Mouse (Mus musculus) liver, adult 2 months (tissue): ENCODE measurements around the gene Slc25a34. TPM values are rescaled to one million over a fixed set of nuclear protein-coding genes. Genes with fewer than 3 reads are reported as not detected.

Source experiments
- DNase-seq: peaks from one replicate; pipeline ENCODE4 v3.0.0-alpha.2; 2011; ENCODE audit warnings: low read depth, low spot score; ENCODE audit errors: extremely low read depth
- H3K27ac ChIP-seq: fragments of 200-500 bp; replicated peaks from 2 replicates; pipeline ENCODE4 v1.5.1; 2012; ENCODE audit warnings: low read depth, mild to moderate bottlenecking, control low read depth, inconsistent platforms, low read length; ENCODE audit not compliant: insufficient read depth
- H3K27me3 ChIP-seq: fragments of 200-500 bp; 2 replicates; pipeline ENCODE4 v1.6.1; 2012; ENCODE audit warnings: mild to moderate bottlenecking, moderate library complexity, low read length, inconsistent platforms; ENCODE audit not compliant: control insufficient read depth, insufficient read depth
- H3K36me3 ChIP-seq: fragments of 200-500 bp; 2 replicates; pipeline ENCODE4 v1.6.1; 2012; ENCODE audit warnings: low read length, inconsistent platforms; ENCODE audit not compliant: control insufficient read depth, insufficient read depth
- H3K4me1 ChIP-seq: fragments of 200-500 bp; 2 replicates; pipeline ENCODE4 v1.6.1; 2011; ENCODE audit warnings: low read length; ENCODE audit not compliant: control insufficient read depth, insufficient read depth
- H3K4me3 ChIP-seq: fragments of 200-500 bp; 2 replicates; pipeline ENCODE4 v1.5.1; 2011; ENCODE audit warnings: low read depth, mild to moderate bottlenecking, control low read depth, low read length, moderate library complexity; ENCODE audit not compliant: insufficient read depth
- H3K79me2 ChIP-seq: fragments of 200-500 bp; 2 replicates; pipeline ENCODE4 v1.6.1; 2012; ENCODE audit warnings: inconsistent platforms, mild to moderate bottlenecking, low read length, moderate library complexity; ENCODE audit not compliant: control insufficient read depth, insufficient read depth
- H3K9ac ChIP-seq: fragments of 200-500 bp; 2 replicates; pipeline ENCODE4 v1.6.1; 2012; ENCODE audit warnings: low read depth, mild to moderate bottlenecking, control low read depth, inconsistent platforms, low read length
- CTCF ChIP-seq: fragments of 200-500 bp; IDR thresholded peaks from 2 replicates; pipeline ENCODE4 v1.5.1; 2011; ENCODE audit warnings: low read depth, low read length, control low read depth
- POLR2A ChIP-seq: fragments of 200-500 bp; IDR thresholded peaks from 2 replicates; pipeline ENCODE4 v1.6.1; 2011; ENCODE audit warnings: low read length, control low read depth; ENCODE audit not compliant: insufficient read depth; ENCODE audit errors: extremely low read depth
- WGBS: fragments of 180-500 bp; shearing (Covaris S2); methylation state at CpG from one replicate; pipeline ENCODE4 v1.1.7; 2018; 5-methylcytosine and 5-hydroxymethylcytosine counted together
- polyA plus RNA-seq: library from polyadenylated mRNA; depleted of rRNA; stranded (reverse); fragments of >200 nt; gene quantifications from 2 replicates; pipeline ENCODE4 v1.2.3, GENCODE M21; 2012
- total RNA-seq: library from RNA; depleted of rRNA; stranded (reverse); fragments of >200 nt; gene quantifications from 2 replicates; pipeline ENCODE4 v1.2.3, GENCODE M21; 2014

The Slc25a34 gene
- total and polyA plus RNA-seq, 2 experiments: 5.1 to 10.2 TPM

- WGBS: 84% methylated on average over 6 of the region's 6 CpGs
- no peak overlapping the region for H3K9ac ChIP-seq
- peaks cover under 1% of the 10 kb centered on the region; the same call in 1 of the 2 replicates for H3K4me1 ChIP-seq
- no peak overlapping the region for H3K4me3 ChIP-seq
- H3K79me2 ChIP-seq: peaks cover 32% of the 10 kb centered on the region; the same call in 1 of the 2 replicates
- TF ChIP-seq POLR2A: no peak
- TF ChIP-seq CTCF: no peak
- no peak for DNase-seq
- H3K27me3 ChIP-seq: no peaks in the 10 kb centered on the region
- H3K36me3 ChIP-seq: no peaks in the 10 kb centered on the region
- H3K27ac ChIP-seq: no peak overlapping the region
Measured at GRCm38 (mm10) chr4:141651286-141651685, 27.7 kb upstream of the Slc25a34 start.

DNA sequence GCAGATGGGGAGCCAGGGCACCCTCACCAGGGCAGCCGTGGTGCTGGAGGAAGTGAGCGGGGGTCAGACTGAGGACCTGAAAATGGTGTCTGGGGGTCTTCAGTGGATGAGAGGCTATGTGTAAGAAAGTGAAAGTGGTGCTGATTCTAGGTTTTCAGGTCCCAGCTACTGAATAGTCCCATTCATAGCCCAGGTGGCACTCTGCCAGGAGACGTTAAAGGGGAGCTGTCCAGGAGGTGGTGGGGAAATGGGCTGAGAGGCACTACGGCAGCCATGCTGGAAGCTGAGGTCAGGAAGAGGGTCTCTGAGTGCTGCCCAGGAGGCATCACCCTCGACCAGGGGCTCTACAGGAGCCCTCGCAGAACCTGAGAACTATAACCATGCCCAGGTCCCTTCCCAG is 25.6 kb upstream of the Slc25a34 start:
- TF ChIP-seq POLR2A (no peak), CTCF (no peak)
- no peaks in the 10 kb centered on the region for H3K36me3 ChIP-seq
- no peak for DNase-seq
- no peak overlapping the region for H3K9ac ChIP-seq
- H3K4me3 ChIP-seq: no peak overlapping the region
- no peaks in the 10 kb centered on the region for H3K27me3 ChIP-seq
- peaks cover 32% of the 10 kb centered on the region; the same call in 1 of the 2 replicates for H3K79me2 ChIP-seq
- H3K27ac ChIP-seq: no peak overlapping the region
- 86% methylated on average over 6 of the region's 6 CpGs for WGBS
- H3K4me1 ChIP-seq: no peaks in the 10 kb centered on the region; the same call in 1 of the 2 replicates

DNA sequence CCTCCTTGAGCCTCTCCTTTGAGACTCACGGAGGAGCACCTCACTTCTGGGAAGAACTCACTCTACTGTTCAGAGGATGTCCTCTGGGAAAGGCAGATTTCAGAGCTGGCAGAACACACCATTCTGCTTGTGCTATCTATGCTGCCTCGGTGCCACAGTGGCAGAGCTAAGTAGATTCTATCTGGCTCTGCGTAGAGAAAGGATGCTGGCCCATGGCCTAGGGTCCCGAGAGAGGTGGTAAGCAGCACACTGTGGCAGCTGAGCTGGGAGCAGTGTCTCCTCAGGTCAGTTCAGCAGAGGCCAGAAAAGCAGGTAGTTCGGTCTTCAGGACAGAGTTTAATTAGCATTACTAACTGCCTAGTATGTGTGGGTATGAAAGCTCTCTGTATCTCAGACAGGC is 24.6 kb upstream of the Slc25a34 start:
- H3K79me2 ChIP-seq: peaks cover 27% of the 10 kb centered on the region; the same call in 1 of the 2 replicates
- no peaks in the 10 kb centered on the region for H3K27me3 ChIP-seq
- no peak for DNase-seq
- WGBS: 95% methylated on average over 5 of the region's 5 CpGs
- no peak overlapping the region for H3K27ac ChIP-seq
- no peaks in the 10 kb centered on the region; the same call in 1 of the 2 replicates for H3K4me1 ChIP-seq
- H3K36me3 ChIP-seq: no peaks in the 10 kb centered on the region
- TF ChIP-seq CTCF: no peak
- TF ChIP-seq POLR2A: no peak
- no peak overlapping the region for H3K9ac ChIP-seq
- no peak overlapping the region for H3K4me3 ChIP-seq

- H3K36me3 ChIP-seq: no peaks in the 10 kb centered on the region
- H3K4me3 ChIP-seq: no peak overlapping the region
- TF ChIP-seq POLR2A (no peak), CTCF (no peak)
- H3K79me2 ChIP-seq: peaks cover 22% of the 10 kb centered on the region; the same call in 1 of the 2 replicates
- no peaks in the 10 kb centered on the region; the same call in 1 of the 2 replicates for H3K4me1 ChIP-seq
- 94% methylated on average over 3 of the region's 3 CpGs for WGBS
- H3K27me3 ChIP-seq: no peaks in the 10 kb centered on the region
- H3K9ac ChIP-seq: no peak overlapping the region
- DNase-seq: no peak
- H3K27ac ChIP-seq: no peak overlapping the region
Measured at GRCm38 (mm10) chr4:141647187-141647586, 23.6 kb upstream of the Slc25a34 start.

- H3K79me2 ChIP-seq: peaks cover 17% of the 10 kb centered on the region; the same call in 1 of the 2 replicates
- no peak for TF ChIP-seq POLR2A
- TF ChIP-seq CTCF: no peak
- DNase-seq: peak; percentile 24
- no peak overlapping the region; the same call in 1 of the 2 replicates for H3K27ac ChIP-seq
- 91% methylated on average over 8 of the region's 8 CpGs for WGBS
- no peaks in the 10 kb centered on the region; the same call in 1 of the 2 replicates for H3K4me1 ChIP-seq
- no peak overlapping the region for H3K4me3 ChIP-seq
- no peaks in the 10 kb centered on the region; the same call in 1 of the 2 replicates for H3K36me3 ChIP-seq
- H3K9ac ChIP-seq: 0 out of 2 replicates have a peak overlapping the region, but pooled peaks have one; percentile 27
- no peaks in the 10 kb centered on the region for H3K27me3 ChIP-seq
Measured at GRCm38 (mm10) chr4:141645988-141646387, 22.4 kb upstream of the Slc25a34 start.
